Comparison of ENCODE assay signal across 8 mouse cellular contexts in genomic region chr3:52400284-52401161, GRCm38 (mm10).
DNase-seq lines count a peak whose midpoint lies in the region; ATAC-seq lines count a peak whose summit lies in the region.

No protein-coding gene starts in this region.

- H3K4me1 ChIP-seq in forebrain, embryonic 15.5 days = peaks cover 12% of the 10 kb centered on the region

- DNase-seq in ovary, adult 18-20 months (ENCODE audit: low spot score) = peak; percentile 25
- DNase-seq in ovary, postnatal 10 days (ENCODE audit: low spot score) = no peak
- DNase-seq in kidney, postnatal 36 days = peak; percentile 32 to 42
- peak; percentile 62 to 68 for DNase-seq in spleen, postnatal 36 days (ENCODE audit: low spot score in 2 of 2)
- no peak for DNase-seq in left cerebral cortex, adult 9 months (ENCODE audit: low spot score in 2 of 2)
- DNase-seq in urinary bladder, postnatal 36 days (ENCODE audit: low spot score in 2 of 2) = no peak
- no peak for DNase-seq in right cerebral cortex, postnatal 10 days (ENCODE audit: low spot score in 2 of 2)

- 0 out of 2 replicates have a peak overlapping the region, but pooled peaks have one; percentile 0 for H3K27ac ChIP-seq in forebrain, embryonic 15.5 days (replicated peaks)

- H3K36me3 ChIP-seq in forebrain, embryonic 15.5 days = no peaks in the 10 kb centered on the region

- peak overlapping the region; percentile 64 for H3K4me2 ChIP-seq in forebrain, embryonic 15.5 days (replicated peaks)

- 19% methylated on average over 19 of the region's 19 CpGs for WGBS in forebrain, embryonic 15.5 days

- H3K9me3 ChIP-seq in forebrain, embryonic 15.5 days = no peaks in the 10 kb centered on the region

- H3K9ac ChIP-seq in forebrain, embryonic 15.5 days (replicated peaks) = no peak overlapping the region; the same call in 1 of the 2 replicates

- H3K4me3 ChIP-seq in forebrain, embryonic 15.5 days = peak overlapping the region; percentile 34; the same call in 1 of the 2 replicates

- H3K27me3 ChIP-seq in forebrain, embryonic 15.5 days = no peaks in the 10 kb centered on the region

- 0 out of 2 replicates have a peak, but pooled peaks have one; percentile 20 for ATAC-seq in forebrain, embryonic 15.5 days (replicated peaks)

Comparison
In these comparisons a context has a peak if more than half of its experiments do, and no peak if none do; other contexts are left out.
1. DNase-seq: peak in ovary, adult 18-20 months (single experiment), kidney, postnatal 36 days (2 of 2) and spleen, postnatal 36 days (2 of 2); none in ovary, postnatal 10 days (single experiment), left cerebral cortex, adult 9 months (0 of 2), urinary bladder, postnatal 36 days (0 of 2) and right cerebral cortex, postnatal 10 days (0 of 2).